Mouse (Mus musculus): Measurements from ENCODE around the gene Olfr370. TPM values are rescaled to one million over a fixed set of nuclear protein-coding genes. Genes with fewer than 3 reads are reported as not detected.
"Not testable (repeated sequence)": the region's sequence is repeated elsewhere in the genome, so short reads cannot be mapped to it uniquely, and the experiment has no call there.

The Olfr370 gene
- polyA plus RNA-seq, 1 experiment from 2014 or later: not detected

DNA sequence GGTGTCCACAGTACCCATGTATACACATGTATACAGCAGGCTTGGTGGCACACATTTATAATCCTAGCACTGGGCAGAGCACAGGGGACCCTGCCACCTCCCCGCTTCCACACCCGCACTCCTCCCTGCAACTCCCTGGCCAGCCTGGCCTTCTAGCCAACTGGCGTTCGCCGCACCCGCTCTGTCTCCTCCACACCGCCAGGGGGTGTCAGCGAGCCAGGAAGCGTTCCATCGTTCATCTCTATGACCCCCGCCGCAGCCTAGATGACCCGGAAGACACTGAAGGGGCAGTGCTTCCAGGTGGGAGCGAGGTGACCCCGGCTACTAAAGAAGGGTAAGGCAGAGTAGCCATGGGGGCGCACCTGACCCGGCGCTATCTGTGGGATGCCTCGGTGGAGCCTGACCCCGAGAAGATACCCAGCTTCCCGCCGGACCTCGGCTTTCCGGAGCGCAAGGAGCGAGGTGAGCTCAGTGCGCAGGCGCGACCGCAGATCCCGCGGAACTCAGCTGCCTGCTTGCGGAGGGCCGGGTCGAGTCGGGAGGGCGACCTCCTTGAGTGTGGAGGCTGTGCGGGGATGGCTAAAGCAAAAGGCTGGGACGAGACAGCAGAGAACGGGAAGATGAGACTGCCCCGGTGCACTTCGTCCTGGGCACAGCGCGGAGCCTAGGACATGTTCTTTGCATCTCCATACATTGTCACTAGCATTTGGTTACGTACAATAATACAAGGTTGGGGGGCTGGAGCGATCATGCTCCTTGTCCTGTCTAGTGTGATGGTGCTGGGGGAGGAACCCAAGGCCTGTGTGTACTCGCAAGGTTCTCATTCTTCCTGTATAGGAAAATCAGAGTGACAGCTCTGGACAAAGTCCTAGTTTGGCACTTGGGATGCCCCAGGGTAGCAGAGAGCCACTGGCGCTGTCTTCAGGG is 31.2 kb downstream of the Olfr370 start, which contains the start of gene Ndufb7:
TSS of gene Ndufb7 (plus strand) at position 203 of the 927 bp plus-strand sequence.
- WGBS: under 1% methylated on average over 48 of the region's 48 CpGs
- H3K27ac ChIP-seq (ENCODE audit: low read depth, low read length): peak within 1 kb of the TSS; percentile 61; the same call in 1 of the 2 replicates
- peak; percentile 87 for ATAC-seq (ENCODE audit: low FRiP score, low TSS enrichment)

DNA sequence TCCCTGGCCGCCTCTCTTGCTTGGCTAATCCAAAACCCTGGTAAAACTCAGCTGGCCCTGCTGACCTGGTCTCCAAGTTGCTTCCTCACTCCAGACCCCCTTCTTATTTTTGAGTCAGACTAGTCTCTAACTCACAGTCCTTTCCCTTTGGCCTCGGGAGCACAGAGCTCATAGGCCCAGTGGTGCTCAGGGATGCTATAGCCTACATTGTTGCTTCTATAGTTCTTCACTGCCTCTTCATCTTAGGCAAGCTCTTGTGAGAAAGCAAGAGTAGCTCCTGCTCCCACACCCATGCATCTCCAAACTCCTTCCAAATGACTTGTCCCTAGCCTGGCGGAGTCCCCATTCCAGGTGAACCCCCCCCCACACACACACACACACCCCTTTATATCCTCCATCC is 32.1 kb downstream of the Olfr370 start:
- Histone ChIP-seq H3K27me3 (ENCODE audit: control insufficient read depth, insufficient read depth, low read length) (no peaks in the 10 kb centered on the region), H3K4me1 (ENCODE audit: control insufficient read depth, insufficient read depth, low read length) (peaks cover 8% of the 10 kb centered on the region; the same call in 1 of the 2 replicates), H3K27ac (ENCODE audit: low read depth, low read length) (no peak overlapping the region), H3K36me3 (ENCODE audit: control insufficient read depth, insufficient read depth, low read length) (peaks cover 30% of the 10 kb centered on the region), H3K4me3 (ENCODE audit: low read length) (peak overlapping the region; percentile 82), H3K9me3 (ENCODE audit: control insufficient read depth, low read length) (no peaks in the 10 kb centered on the region), H3K9ac (ENCODE audit: low read depth, low read length) (peak overlapping the region; percentile 80), H3K4me2 (replicated peaks; ENCODE audit: low read depth, low read length) (peak overlapping the region; percentile 73)
- ATAC-seq (ENCODE audit: low FRiP score, low TSS enrichment): no peak
- WGBS: 51% methylated on average over 3 of the region's 3 CpGs

More for the DNA sequence above, 31.2 kb downstream of the Olfr370 start, which contains the start of gene Ndufb7:
- H3K4me1 ChIP-seq (ENCODE audit: control insufficient read depth, insufficient read depth, low read length): peaks cover 8% of the 10 kb centered on the region; the same call in 1 of the 2 replicates
- H3K27me3 ChIP-seq (ENCODE audit: control insufficient read depth, insufficient read depth, low read length): no peaks in the 10 kb centered on the region
- H3K36me3 ChIP-seq (ENCODE audit: control insufficient read depth, insufficient read depth, low read length): peaks cover 20% of the 10 kb centered on the region
- H3K9me3 ChIP-seq (ENCODE audit: control insufficient read depth, low read length): no peaks in the 10 kb centered on the region
- H3K4me2 ChIP-seq (replicated peaks; ENCODE audit: low read depth, low read length): peak within 1 kb of the TSS; percentile 73
- H3K9ac ChIP-seq (ENCODE audit: low read depth, low read length): peak within 1 kb of the TSS; percentile 80
- H3K4me3 ChIP-seq (ENCODE audit: low read length): peak within 1 kb of the TSS; percentile 82

DNA sequence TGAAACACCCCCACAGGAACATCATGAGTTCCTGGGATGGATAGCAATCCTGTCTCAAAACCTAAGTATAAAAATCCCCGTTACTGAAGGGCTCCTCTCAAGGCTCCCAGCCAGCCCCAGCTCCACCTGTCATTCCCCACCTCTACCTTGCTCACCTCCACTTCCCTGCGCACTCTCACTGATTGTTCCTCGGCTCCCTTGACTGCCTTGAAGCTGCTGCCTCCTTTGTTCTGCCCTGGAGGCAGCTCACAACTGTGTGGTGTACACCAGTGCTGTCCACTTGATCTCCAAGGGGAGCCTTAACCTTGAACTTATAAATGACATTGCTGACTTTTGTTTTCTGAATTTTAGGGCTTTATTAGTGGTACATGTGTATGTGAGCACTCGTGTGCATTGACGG is 32.5 kb downstream of the Olfr370 start:
- WGBS: 64% methylated on average over 5 of the region's 5 CpGs
- Histone ChIP-seq H3K9ac (ENCODE audit: low read depth, low read length) (peak overlapping the region; percentile 80; the same call in 1 of the 2 replicates), H3K27ac (ENCODE audit: low read depth, low read length) (no peak overlapping the region), H3K9me3 (ENCODE audit: control insufficient read depth, low read length) (no peaks in the 10 kb centered on the region), H3K4me2 (replicated peaks; ENCODE audit: low read depth, low read length) (no peak overlapping the region), H3K4me1 (ENCODE audit: control insufficient read depth, insufficient read depth, low read length) (peaks cover 8% of the 10 kb centered on the region; the same call in 1 of the 2 replicates), H3K4me3 (ENCODE audit: low read length) (no peak overlapping the region), H3K27me3 (ENCODE audit: control insufficient read depth, insufficient read depth, low read length) (no peaks in the 10 kb centered on the region), H3K36me3 (ENCODE audit: control insufficient read depth, insufficient read depth, low read length) (peaks cover 34% of the 10 kb centered on the region)
- no peak for ATAC-seq (ENCODE audit: low FRiP score, low TSS enrichment)

DNA sequence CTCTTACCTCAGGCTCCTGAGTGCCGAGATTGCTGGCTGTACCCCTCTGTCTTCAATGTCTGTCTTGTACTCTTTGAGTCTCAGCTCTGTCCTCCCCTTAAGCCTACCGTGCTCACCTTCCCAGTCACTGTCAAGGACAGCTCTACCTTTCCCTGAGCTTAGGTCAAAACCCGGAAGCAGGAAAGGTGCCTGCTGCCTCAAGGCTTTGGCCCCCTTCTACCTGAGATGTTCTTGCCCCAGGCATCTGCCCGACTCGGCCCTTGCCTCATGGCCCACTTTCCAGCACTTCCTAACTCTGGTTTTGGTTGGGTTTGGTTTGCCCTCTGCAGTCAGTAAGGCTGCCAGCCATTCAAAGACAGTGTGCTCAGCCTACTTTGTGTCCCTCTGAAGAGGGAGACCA is 33.2 kb downstream of the Olfr370 start:
- Histone ChIP-seq H3K4me3 (ENCODE audit: low read length) (no peak overlapping the region), H3K27ac (ENCODE audit: low read depth, low read length) (no peak overlapping the region), H3K9me3 (ENCODE audit: control insufficient read depth, low read length) (no peaks in the 10 kb centered on the region), H3K9ac (ENCODE audit: low read depth, low read length) (no peak overlapping the region), H3K27me3 (ENCODE audit: control insufficient read depth, insufficient read depth, low read length) (no peaks in the 10 kb centered on the region), H3K36me3 (ENCODE audit: control insufficient read depth, insufficient read depth, low read length) (peaks cover 39% of the 10 kb centered on the region), H3K4me1 (ENCODE audit: control insufficient read depth, insufficient read depth, low read length) (peaks cover 8% of the 10 kb centered on the region; the same call in 1 of the 2 replicates), H3K4me2 (replicated peaks; ENCODE audit: low read depth, low read length) (no peak overlapping the region)
- WGBS: 75% methylated on average over 5 of the region's 5 CpGs
- ATAC-seq (ENCODE audit: low FRiP score, low TSS enrichment): no peak

DNA sequence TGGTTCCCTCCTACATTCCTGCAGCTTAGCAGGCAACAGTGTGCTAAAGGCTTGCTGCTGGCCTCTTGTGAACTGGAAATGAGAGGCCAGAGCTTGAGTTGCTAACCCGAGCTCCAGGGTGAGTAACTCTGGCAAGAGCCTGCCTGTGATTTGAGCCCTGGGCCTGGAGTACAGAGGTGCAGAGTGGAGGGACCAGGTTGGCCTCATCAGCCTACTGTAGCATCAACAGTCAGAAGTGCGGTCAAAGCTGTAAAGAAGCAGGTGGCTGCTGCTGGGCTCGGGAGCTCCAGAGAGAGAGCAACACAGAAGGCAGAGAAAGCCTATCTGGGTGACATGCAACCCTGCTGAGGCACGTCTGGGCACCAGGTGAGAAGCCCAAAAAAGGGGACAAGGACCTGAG is 33.6 kb downstream of the Olfr370 start:
- no peak overlapping the region for H3K27ac ChIP-seq (ENCODE audit: low read depth, low read length)
- H3K36me3 ChIP-seq (ENCODE audit: control insufficient read depth, insufficient read depth, low read length): peaks cover 39% of the 10 kb centered on the region
- H3K9ac ChIP-seq (ENCODE audit: low read depth, low read length): no peak overlapping the region
- WGBS: 71% methylated on average over 4 of the region's 4 CpGs
- no peak overlapping the region for H3K4me2 ChIP-seq (replicated peaks; ENCODE audit: low read depth, low read length)
- no peak for ATAC-seq (ENCODE audit: low FRiP score, low TSS enrichment)
- no peaks in the 10 kb centered on the region for H3K9me3 ChIP-seq (ENCODE audit: control insufficient read depth, low read length)
- no peaks in the 10 kb centered on the region for H3K27me3 ChIP-seq (ENCODE audit: control insufficient read depth, insufficient read depth, low read length)
- peaks cover 8% of the 10 kb centered on the region; the same call in 1 of the 2 replicates for H3K4me1 ChIP-seq (ENCODE audit: control insufficient read depth, insufficient read depth, low read length)
- H3K4me3 ChIP-seq (ENCODE audit: low read length): no peak overlapping the region

DNA sequence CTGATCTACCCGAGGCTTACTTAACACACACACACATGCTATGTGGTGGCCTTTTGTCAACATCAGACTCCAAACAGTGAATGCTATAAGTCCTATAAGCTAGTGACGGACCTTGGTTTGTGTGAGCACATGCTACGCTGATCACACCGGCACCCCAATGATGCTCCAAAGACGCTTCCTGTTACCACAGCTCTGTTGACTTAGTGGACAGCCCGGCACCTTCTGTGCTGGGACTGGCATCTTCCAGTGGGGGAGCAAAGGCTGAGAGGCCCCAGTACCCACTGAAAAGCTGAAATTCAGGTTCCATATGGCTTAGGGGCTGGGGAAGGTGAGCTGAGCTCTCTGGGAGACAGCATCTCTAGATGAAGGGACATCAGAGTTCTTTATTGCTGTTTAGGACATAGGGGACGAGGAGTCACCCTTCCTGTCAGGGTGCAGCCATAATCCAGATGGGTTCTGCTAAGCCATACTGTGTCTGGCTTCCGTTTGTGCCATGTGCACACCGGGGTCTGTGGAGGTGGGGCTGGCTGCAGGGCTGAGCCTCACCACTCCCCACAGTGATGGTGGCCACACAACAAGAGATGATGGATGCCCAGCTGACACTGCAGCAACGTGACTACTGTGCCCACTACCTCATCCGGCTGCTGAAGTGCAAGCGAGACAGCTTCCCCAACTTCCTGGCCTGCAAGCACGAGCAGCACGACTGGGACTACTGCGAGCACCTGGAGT is 34.9 kb downstream of the Olfr370 start:
- no peak overlapping the region for H3K9ac ChIP-seq (ENCODE audit: low read depth, low read length)
- H3K4me3 ChIP-seq (ENCODE audit: low read length): no peak overlapping the region
- 83% methylated on average over 15 of the region's 15 CpGs for WGBS
- no peak overlapping the region for H3K4me2 ChIP-seq (replicated peaks; ENCODE audit: low read depth, low read length)
- peaks cover 17% of the 10 kb centered on the region; the same call in 1 of the 2 replicates for H3K4me1 ChIP-seq (ENCODE audit: control insufficient read depth, insufficient read depth, low read length)
- no peaks in the 10 kb centered on the region for H3K27me3 ChIP-seq (ENCODE audit: control insufficient read depth, insufficient read depth, low read length)
- H3K36me3 ChIP-seq (ENCODE audit: control insufficient read depth, insufficient read depth, low read length): peaks cover 39% of the 10 kb centered on the region
- ATAC-seq (ENCODE audit: low FRiP score, low TSS enrichment): no peak
- H3K9me3 ChIP-seq (ENCODE audit: control insufficient read depth, low read length): no peaks in the 10 kb centered on the region
- no peak overlapping the region for H3K27ac ChIP-seq (ENCODE audit: low read depth, low read length)

DNA sequence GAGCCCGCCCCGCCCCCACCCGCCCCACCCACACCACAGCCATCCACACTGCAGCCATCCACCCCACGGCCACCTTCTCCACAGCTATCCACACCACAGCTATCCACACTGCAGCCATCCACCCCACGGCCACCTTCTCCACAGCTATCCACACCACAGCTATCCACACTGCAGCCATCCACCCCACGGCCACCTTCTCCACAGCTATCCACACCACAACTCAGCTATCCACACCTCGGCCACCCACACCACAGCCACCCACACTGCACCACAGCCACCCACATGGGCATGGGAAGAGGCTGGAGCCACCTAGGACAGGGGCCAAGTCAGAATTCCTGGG is 35.4 kb downstream of the Olfr370 start:
- peaks cover 39% of the 10 kb centered on the region for H3K36me3 ChIP-seq (ENCODE audit: control insufficient read depth, insufficient read depth, low read length)

DNA sequence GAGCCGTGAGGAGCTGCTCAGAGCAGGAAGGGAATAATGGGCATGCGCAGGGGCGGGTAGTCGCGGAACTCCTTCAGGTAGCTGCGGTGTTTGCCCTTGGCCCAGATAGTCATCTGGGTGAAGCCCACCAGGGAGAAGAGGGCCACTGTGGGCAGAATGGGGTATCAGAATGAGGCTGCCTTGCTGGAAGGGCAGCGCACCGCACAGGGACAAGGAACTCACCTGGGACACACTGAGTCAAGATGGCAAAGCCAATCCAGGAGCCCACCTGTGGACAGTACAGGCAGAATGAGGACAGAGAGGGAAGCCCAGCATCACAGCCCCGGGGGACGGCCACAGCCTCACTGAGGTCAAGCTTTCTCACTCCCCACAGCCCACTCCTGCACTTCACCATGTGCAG is 36.2 kb downstream of the Olfr370 start:
- Histone ChIP-seq H3K9ac (ENCODE audit: low read depth, low read length) (no peak overlapping the region), H3K4me1 (ENCODE audit: control insufficient read depth, insufficient read depth, low read length) (peaks cover 30% of the 10 kb centered on the region; the same call in 1 of the 2 replicates), H3K36me3 (ENCODE audit: control insufficient read depth, insufficient read depth, low read length) (peaks cover 39% of the 10 kb centered on the region), H3K27me3 (ENCODE audit: control insufficient read depth, insufficient read depth, low read length) (no peaks in the 10 kb centered on the region), H3K4me3 (ENCODE audit: low read length) (no peak overlapping the region), H3K4me2 (replicated peaks; ENCODE audit: low read depth, low read length) (no peak overlapping the region), H3K27ac (ENCODE audit: low read depth, low read length) (no peak overlapping the region), H3K9me3 (ENCODE audit: control insufficient read depth, low read length) (no peaks in the 10 kb centered on the region)
- no peak for ATAC-seq (ENCODE audit: low FRiP score, low TSS enrichment)
- 92% methylated on average over 10 of the region's 10 CpGs for WGBS

More for the DNA sequence above, 35.4 kb downstream of the Olfr370 start:
- H3K4me1 ChIP-seq (ENCODE audit: control insufficient read depth, insufficient read depth, low read length): peaks cover 22% of the 10 kb centered on the region; the same call in 1 of the 2 replicates
- WGBS: 98% methylated on average over 5 of the region's 7 CpGs
- H3K4me2 ChIP-seq (replicated peaks; ENCODE audit: low read depth, low read length); H3K27ac ChIP-seq (ENCODE audit: low read depth, low read length); H3K4me3 ChIP-seq (ENCODE audit: low read length); ATAC-seq (ENCODE audit: low FRiP score, low TSS enrichment); H3K9ac ChIP-seq (ENCODE audit: low read depth, low read length); H3K9me3 ChIP-seq (ENCODE audit: control insufficient read depth, low read length); H3K27me3 ChIP-seq (ENCODE audit: control insufficient read depth, insufficient read depth, low read length): not testable (repeated sequence)
